Mouse (Mus musculus) thymus, adult 2 months (tissue): ENCODE measurements around the gene Dhtkd1. TPM values are rescaled to one million over a fixed set of nuclear protein-coding genes. Genes with fewer than 3 reads are reported as not detected.

ENCODE experiments used
- DNase-seq: peaks from one replicate; pipeline ENCODE4 v3.0.0; 2021
- H3K27ac ChIP-seq: fragments of 200-500 bp; 2 replicates; pipeline ENCODE4 v1.5.1; 2012; ENCODE audit warnings: low read length, control low read depth; ENCODE audit not compliant: control insufficient read depth, insufficient read depth
- H3K27me3 ChIP-seq: fragments of 200-500 bp; 2 replicates; pipeline ENCODE4 v1.6.1; 2012; ENCODE audit warnings: mild to moderate bottlenecking, low read length, moderate library complexity, mixed read lengths; ENCODE audit not compliant: control insufficient read depth, insufficient read depth
- H3K36me3 ChIP-seq: fragments of 200-500 bp; 2 replicates; pipeline ENCODE4 v1.6.1; 2012; ENCODE audit warnings: mild to moderate bottlenecking, low read length, moderate library complexity; ENCODE audit not compliant: control insufficient read depth, insufficient read depth
- H3K4me1 ChIP-seq: fragments of 200-500 bp; replicated peaks from 2 replicates; pipeline ENCODE4 v1.6.1; 2012; ENCODE audit warnings: low read length; ENCODE audit not compliant: control insufficient read depth, insufficient read depth
- H3K4me3 ChIP-seq: fragments of 200-500 bp; 2 replicates; pipeline ENCODE4 v1.5.1; 2012; ENCODE audit warnings: mild to moderate bottlenecking, low read length, control low read depth, moderate library complexity; ENCODE audit not compliant: control insufficient read depth, insufficient read depth
- CTCF ChIP-seq: fragments of 200-500 bp; IDR thresholded peaks from 2 replicates; pipeline ENCODE4 v1.5.1; 2012; ENCODE audit warnings: mild to moderate bottlenecking, control low read depth, low read length, moderate library complexity, borderline replicate concordance; ENCODE audit not compliant: control insufficient read depth, poor library complexity, insufficient read depth; ENCODE audit errors: extremely low read depth
- POLR2A ChIP-seq: fragments of 200-500 bp; IDR thresholded peaks from 2 replicates; pipeline ENCODE4 v1.6.1; 2012; ENCODE audit warnings: mild to moderate bottlenecking, low read length, control low read depth, moderate library complexity; ENCODE audit not compliant: control insufficient read depth, poor library complexity, insufficient read depth; ENCODE audit errors: extremely low read depth
- WGBS: fragments of 180-500 bp; shearing (Covaris S2); methylation state at CpG from one replicate; pipeline ENCODE4 v1.1.7; 2018; 5-methylcytosine and 5-hydroxymethylcytosine counted together
- polyA plus RNA-seq: library from polyadenylated mRNA; depleted of rRNA; stranded (reverse); fragments of >200 nt; gene quantifications from 2 replicates; pipeline ENCODE4 v1.2.3, GENCODE M21; 2012

Gene Dhtkd1
- polyA plus RNA-seq, 1 experiment: 0.62 TPM

DNA sequence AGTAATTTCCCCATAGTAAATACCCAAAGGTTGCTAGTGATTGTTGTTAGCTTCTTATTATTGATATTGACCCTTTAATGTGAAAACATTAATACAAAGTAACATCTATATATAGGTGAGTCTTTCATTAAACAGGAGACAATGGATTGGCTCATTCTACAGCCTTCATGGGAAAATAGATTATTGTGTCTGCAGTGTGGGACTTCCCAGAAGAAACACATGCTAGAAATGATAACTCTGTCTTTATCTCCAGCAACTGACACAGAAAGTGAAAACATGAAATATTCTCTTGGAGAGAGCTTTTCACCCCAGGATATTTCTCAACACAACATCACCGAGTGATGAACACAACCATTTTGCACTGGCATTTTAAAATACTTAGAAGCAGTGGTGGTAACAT lies 3.0 kb upstream of the Dhtkd1 start:
- no peak for DNase-seq
- no peak overlapping the region for H3K4me3 ChIP-seq
- H3K27ac ChIP-seq: no peak overlapping the region
- TF ChIP-seq CTCF (no peak), POLR2A (no peak)
- 96% methylated on average over 1 of the region's 1 CpGs for WGBS
- H3K27me3 ChIP-seq: no peaks in the 10 kb centered on the region
- peaks cover 9% of the 10 kb centered on the region for H3K4me1 ChIP-seq
- no peaks in the 10 kb centered on the region for H3K36me3 ChIP-seq

DNA sequence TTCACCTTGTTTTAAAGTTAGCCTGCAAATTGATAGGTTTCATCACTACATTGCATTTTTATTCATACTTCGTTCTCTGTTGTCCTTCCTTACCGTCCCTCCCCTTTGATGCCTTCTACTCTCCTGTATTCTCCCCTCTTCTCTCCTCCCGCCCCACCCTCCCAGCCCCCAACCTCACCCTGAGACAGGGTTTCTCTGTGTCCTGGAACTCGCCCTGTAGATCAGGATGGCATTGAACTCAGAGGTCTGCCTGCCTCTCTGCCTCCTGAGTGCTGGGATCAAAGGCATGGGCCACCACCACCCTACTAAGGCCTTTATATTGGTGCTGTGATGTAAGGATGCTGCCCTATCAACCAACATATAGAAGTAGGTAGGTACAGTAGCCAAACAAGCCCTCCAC lies 479 bp upstream of the Dhtkd1 start:
- H3K27me3 ChIP-seq: no peaks in the 10 kb centered on the region
- 68% methylated on average over 4 of the region's 4 CpGs for WGBS
- TF ChIP-seq CTCF (no peak), POLR2A (no peak)
- H3K4me1 ChIP-seq: peaks cover 7% of the 10 kb centered on the region
- no peak overlapping the region for H3K4me3 ChIP-seq
- no peak for DNase-seq
- H3K27ac ChIP-seq: no peak overlapping the region
- H3K36me3 ChIP-seq: no peaks in the 10 kb centered on the region

GRCm38 (mm10) chr2:5941861-5942415 lies 654 bp downstream of the Dhtkd1 start:
- no peaks in the 10 kb centered on the region for H3K27me3 ChIP-seq
- WGBS: 82% methylated on average over 11 of the region's 11 CpGs
- H3K4me1 ChIP-seq: peaks cover 7% of the 10 kb centered on the region
- H3K4me3 ChIP-seq: peak overlapping the region; percentile 44
- no peaks in the 10 kb centered on the region for H3K36me3 ChIP-seq
- no peak for DNase-seq
- H3K27ac ChIP-seq: no peak overlapping the region
- no peak for TF ChIP-seq CTCF
- no peak for TF ChIP-seq POLR2A

DNA sequence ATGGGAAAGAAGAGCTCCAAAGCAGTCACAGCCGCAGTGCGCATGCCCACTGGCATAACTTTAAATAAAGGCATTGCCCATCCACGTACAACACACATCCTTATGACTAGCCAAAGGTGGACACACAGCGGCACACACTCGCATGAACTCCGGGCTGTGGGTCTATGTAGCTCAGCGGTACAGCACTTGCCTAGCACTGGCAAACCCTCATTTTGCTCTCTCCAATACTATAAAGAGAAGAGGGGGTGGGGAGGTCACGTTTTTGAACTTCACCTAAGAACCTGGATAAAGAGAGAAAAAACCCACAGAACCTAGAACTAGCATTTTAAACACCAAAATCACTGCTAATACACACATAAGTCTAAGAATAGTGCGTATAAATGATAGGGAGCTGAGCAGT lies 1.7 kb downstream of the Dhtkd1 start:
- no peak overlapping the region for H3K27ac ChIP-seq
- no peak overlapping the region for H3K4me3 ChIP-seq
- no peak for TF ChIP-seq POLR2A
- TF ChIP-seq CTCF: no peak
- H3K36me3 ChIP-seq: no peaks in the 10 kb centered on the region
- H3K27me3 ChIP-seq: no peaks in the 10 kb centered on the region
- no peak for DNase-seq
- 97% methylated on average over 9 of the region's 9 CpGs for WGBS
- peaks cover 7% of the 10 kb centered on the region for H3K4me1 ChIP-seq

DNA sequence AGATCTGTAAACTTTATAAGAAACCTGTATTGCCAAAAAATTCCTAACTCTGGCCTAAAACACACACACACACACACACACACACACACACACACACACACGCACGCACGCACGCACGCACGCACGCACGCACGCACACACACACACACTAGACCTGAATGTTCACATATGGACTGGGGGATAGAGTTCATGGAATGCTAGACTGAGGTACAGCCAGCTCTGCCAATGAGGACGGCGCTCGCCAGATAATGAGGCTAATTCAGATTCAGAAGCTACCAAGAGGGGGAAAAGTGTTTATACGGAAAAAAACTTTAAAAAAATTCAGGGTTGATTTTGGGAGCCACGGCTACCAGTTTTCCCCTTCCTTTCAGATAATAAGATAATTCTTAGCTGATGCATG lies 2.7 kb downstream of the Dhtkd1 start:
- 96% methylated on average over 14 of the region's 14 CpGs for WGBS
- Histone ChIP-seq H3K4me3 (no peak overlapping the region), H3K27ac (no peak overlapping the region), H3K36me3 (no peaks in the 10 kb centered on the region), H3K27me3 (no peaks in the 10 kb centered on the region), H3K4me1 (peaks cover 7% of the 10 kb centered on the region)
- no peak for DNase-seq
- no peak for TF ChIP-seq POLR2A

DNA sequence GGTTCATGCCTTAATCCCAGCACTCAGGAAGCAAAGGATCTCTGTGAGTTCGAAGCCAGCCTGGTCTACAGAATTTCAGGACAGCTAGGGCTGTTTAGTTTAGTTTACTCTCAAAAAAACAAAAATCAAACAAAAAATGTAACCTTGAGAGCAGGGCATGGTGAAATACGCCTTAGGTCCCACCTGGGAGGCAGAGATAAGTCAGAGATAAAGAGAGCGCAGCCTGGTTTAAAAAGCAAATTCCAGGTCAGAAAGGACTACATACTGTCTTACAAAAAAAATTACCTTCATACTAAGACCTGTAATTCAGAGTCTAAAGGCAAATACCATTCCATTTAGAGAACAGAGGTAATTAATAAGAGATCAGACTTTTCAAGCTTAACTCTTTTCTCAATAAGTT lies 3.3 kb downstream of the Dhtkd1 start:
- no peak for DNase-seq
- 94% methylated on average over 3 of the region's 3 CpGs for WGBS
- Histone ChIP-seq H3K36me3 (no peaks in the 10 kb centered on the region), H3K4me1 (peaks cover 7% of the 10 kb centered on the region), H3K27ac (no peak overlapping the region), H3K27me3 (no peaks in the 10 kb centered on the region), H3K4me3 (no peak overlapping the region)
- TF ChIP-seq POLR2A: no peak
- TF ChIP-seq CTCF: no peak

DNA sequence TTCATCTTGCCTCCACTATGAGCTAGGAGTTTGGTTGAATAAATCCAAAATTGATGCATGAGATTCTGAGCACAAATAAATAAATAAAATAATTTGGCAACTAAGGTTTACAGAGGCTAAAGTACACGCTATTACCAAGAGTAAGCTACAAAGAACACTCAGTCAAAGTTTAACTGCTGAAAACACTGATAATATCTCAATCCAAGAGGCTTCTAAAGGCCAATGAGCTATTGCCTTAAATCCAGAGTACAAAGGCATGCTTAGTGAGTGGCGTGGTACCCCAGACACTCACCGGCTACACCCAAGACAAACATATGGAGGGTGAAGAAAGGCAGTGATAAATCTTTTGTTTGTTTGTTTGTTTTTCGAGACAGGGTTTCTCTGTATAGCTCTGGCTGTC lies 6.0 kb downstream of the Dhtkd1 start:
- H3K4me3 ChIP-seq: no peak overlapping the region
- H3K4me1 ChIP-seq: no peaks in the 10 kb centered on the region
- H3K27me3 ChIP-seq: no peaks in the 10 kb centered on the region
- 97% methylated on average over 4 of the region's 4 CpGs for WGBS
- no peak for DNase-seq
- no peak overlapping the region for H3K27ac ChIP-seq
- TF ChIP-seq CTCF (no peak), POLR2A (no peak)
- H3K36me3 ChIP-seq: no peaks in the 10 kb centered on the region
